Mouse (Mus musculus): ENCODE results near the gene Btg1.

DNA sequence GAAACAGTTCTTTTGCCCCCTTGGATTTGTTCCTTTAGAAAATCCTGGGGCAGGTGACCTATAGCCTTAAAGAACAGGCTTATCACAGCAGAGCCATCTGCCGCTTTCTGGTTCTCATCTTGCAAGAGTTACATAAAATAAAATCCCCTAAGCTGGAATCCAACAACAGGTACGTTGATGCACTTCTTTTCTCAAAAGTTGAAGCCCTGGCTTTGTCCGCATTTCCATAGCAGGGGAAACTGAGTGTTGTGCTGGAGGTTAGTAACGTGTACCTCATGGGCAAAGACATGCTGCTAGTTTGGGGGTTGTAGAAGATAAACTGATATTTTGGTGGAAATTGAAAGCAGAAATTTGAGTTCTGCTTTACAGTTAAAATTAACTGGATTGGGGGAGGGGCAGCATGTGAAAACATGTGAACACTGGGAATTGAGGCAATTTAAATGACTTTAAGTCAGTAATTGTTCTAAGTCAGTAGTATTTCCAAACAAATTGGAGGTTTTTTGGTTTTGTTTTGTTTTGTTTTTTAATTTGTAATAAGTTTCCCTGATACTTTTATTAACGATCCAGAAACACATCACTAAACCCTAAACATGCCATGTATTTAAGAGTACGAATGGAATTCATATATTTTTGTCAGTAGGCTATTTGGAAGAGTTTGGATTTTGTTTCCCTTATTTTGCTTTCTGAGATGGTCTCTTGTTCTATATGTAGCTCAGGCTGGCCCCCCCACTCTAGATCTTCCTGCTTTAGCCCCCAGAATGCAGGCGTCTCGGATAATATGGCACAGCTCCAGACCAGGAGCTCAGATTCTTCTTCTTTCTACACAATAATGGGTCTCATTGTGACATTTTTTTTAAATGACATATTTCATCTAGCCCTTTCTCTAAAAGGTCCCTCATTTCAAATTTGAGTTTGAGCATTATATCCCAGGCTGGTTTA, 3.4 kb downstream of the Btg1 start:
- TF ChIP-seq CTCF (conservative IDR thresholded peaks at IDR 0.05; ENCODE audit: insufficient read depth, insufficient read length, low read depth, low read length) = no peak
- no peak for TF ChIP-seq POLR2A (IDR thresholded peaks at IDR 0.05; ENCODE audit: low read depth, low read length)
